Mouse (Mus musculus): ENCODE measurements around the gene Dst. TPM values are rescaled to one million over a fixed set of nuclear protein-coding genes. Genes with fewer than 3 reads are reported as not detected.
"Not testable (repeated sequence)": the region's sequence is repeated elsewhere in the genome, so short reads cannot be mapped to it uniquely, and the experiment has no call there.

Gene Dst
- polyA plus RNA-seq, 1 experiment from 2014 or later = 11.3 TPM

DNA sequence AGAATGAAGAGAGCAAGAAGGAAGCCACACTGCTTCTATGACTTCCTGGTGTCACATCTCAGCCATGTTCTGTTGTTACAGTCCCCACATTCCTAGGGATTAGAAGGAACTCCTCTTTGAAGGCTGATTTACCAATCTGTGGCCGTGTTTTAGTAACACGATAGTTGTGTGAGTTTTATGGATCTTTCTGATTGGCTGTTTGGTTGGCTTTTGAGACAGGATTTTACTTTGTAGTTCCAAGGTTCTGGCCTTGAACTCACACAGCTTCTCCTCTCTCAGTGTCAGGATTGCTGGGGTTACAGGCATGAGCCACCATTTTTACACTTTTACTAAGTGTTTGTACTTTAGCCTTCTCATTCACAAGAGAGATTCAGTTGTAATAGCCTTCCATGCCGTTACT is 155.9 kb downstream of the Dst start:
- H3K27ac ChIP-seq = 0 out of 2 replicates have a peak overlapping the region, but pooled peaks have one; percentile 20
- H3K4me1 ChIP-seq = peaks cover 47% of the 10 kb centered on the region
- no peaks in the 10 kb centered on the region for H3K9me3 ChIP-seq
- 79% methylated on average over 3 of the region's 3 CpGs for WGBS
- H3K4me3 ChIP-seq = no peak overlapping the region
- H3K36me3 ChIP-seq (replicated peaks) = no peaks in the 10 kb centered on the region
- no peaks in the 10 kb centered on the region for H3K27me3 ChIP-seq (ENCODE audit: poor library complexity, severe bottlenecking)
- no peak for DNase-seq (ENCODE audit: extremely low spot score, low spot score)

DNA sequence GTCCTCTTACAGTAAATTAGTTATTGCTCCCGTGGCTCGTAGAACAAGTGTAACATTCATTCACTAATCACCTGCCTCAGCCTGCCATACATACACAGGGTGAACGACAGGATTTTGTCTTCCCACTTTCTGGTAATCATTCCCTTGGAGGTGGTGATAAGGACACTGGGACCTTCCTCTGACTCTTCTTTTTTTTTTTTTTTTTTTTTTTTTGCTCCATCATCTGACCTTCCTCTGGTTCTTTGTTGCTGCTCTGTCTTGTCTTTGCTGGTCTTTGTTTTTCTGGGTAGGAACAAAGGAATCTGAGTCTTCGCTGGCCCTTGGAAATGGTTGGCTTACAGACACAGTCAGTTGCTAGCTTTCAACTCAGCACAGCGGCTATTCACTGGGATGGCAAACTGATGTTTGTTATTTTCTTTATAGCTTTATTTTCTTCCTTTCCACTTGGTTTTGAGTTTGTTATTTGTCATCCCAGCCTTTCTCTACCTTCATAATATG is 157.6 kb downstream of the Dst start:
- DNase-seq (ENCODE audit: extremely low spot score, low spot score) = no peak
- H3K9me3 ChIP-seq = no peaks in the 10 kb centered on the region
- no peak overlapping the region for H3K27ac ChIP-seq
- WGBS = 89% methylated on average over 5 of the region's 5 CpGs
- peaks cover 32% of the 10 kb centered on the region for H3K4me1 ChIP-seq
- H3K27me3 ChIP-seq (ENCODE audit: poor library complexity, severe bottlenecking) = no peaks in the 10 kb centered on the region
- no peaks in the 10 kb centered on the region for H3K36me3 ChIP-seq (replicated peaks)
- H3K4me3 ChIP-seq = no peak overlapping the region

DNA sequence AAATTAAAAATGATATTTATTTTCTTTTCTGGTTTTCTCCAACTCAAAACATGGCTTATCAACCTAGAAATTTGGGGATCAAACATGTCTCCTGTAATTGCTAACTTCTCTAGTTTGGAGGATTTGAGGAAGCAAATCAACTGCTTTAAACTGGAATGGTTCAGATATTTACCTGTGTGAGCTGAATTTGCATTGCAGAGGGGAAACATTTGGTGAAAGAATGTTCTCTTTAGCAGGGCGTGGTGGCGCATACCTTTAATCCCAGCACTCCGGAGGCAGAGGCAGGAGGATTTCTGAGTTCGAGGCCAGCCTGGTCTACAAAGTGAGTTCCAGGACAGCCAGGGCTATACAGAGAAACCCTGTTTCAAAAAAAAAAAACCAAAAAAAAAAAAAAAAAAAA is 158.4 kb downstream of the Dst start:
- 94% methylated on average over 4 of the region's 4 CpGs for WGBS
- not testable (repeated sequence) for DNase-seq (ENCODE audit: extremely low spot score, low spot score); H3K9me3 ChIP-seq

DNA sequence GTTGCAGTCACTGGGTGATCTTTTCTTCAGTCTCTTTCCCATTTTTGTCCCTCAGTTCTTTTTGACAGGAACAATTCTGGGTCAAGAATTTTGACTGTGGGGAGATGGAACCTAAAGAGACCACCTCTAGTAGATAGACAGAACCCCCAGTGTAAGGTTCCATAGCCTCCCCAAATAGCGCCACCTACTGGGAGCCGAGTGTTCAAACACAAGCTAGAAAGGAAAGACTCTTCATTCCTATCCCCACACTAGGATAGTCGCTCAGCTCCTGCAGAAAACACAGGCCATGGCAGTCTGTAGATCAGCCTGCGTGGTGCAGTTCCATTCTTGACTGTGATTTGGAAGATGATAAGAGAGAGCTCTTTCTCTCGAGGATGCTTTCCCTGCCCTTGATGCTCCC is 160.3 kb downstream of the Dst start:
- Histone ChIP-seq H3K4me3 (no peak overlapping the region), H3K36me3 (replicated peaks) (no peaks in the 10 kb centered on the region), H3K27me3 (ENCODE audit: poor library complexity, severe bottlenecking) (no peaks in the 10 kb centered on the region), H3K9me3 (no peaks in the 10 kb centered on the region), H3K4me1 (peaks cover 12% of the 10 kb centered on the region), H3K27ac (no peak overlapping the region)
- no peak for DNase-seq (ENCODE audit: extremely low spot score, low spot score)
- 62% methylated on average over 5 of the region's 5 CpGs for WGBS

More for the DNA sequence above, 158.4 kb downstream of the Dst start:
- H3K4me3 ChIP-seq; H3K36me3 ChIP-seq (replicated peaks); H3K27ac ChIP-seq; H3K27me3 ChIP-seq (ENCODE audit: poor library complexity, severe bottlenecking): not testable (repeated sequence)
- peaks cover 24% of the 10 kb centered on the region for H3K4me1 ChIP-seq

DNA sequence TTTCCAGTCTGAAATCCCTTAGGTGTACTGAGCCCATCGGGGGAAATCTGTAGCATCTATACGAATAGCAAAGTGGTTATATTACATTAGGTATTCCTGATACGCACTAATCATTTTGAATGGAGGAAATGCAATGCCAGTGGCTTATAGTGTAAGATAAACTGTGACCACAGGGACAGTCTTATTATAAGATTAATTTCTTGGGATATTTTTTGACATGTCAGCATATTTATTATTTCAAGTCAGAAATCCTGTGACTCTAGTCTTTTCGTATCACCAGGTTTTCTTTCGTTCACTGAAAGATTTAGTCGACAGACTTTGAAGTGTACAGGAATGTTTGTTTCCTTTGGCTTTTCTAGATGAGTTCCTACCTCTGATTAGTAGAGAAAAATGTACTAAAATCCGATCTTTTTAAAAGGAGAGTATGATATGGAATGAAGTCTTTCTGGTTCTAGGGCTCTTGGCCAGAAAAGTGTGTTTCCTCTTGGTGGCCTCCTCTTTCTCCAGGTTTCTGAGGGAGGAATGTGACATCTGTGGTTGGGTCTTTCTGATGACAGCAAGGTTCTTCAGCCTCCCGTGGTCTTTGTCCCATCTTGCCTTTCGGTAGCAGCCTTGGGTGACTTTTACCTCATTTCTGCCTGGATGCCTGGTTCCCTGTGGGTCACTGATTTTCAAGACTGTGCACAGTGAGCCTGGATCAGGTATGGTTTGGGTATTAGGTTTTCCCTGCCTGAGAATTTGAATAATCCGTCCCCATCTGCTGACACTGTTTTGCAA is 161.7 kb downstream of the Dst start:
- Histone ChIP-seq H3K27me3 (ENCODE audit: poor library complexity, severe bottlenecking) (no peaks in the 10 kb centered on the region), H3K9me3 (no peaks in the 10 kb centered on the region), H3K36me3 (replicated peaks) (no peaks in the 10 kb centered on the region), H3K4me3 (no peak overlapping the region), H3K27ac (no peak overlapping the region), H3K4me1 (peaks cover 16% of the 10 kb centered on the region)
- 93% methylated on average over 10 of the region's 10 CpGs for WGBS
- DNase-seq (ENCODE audit: extremely low spot score, low spot score) = no peak

DNA sequence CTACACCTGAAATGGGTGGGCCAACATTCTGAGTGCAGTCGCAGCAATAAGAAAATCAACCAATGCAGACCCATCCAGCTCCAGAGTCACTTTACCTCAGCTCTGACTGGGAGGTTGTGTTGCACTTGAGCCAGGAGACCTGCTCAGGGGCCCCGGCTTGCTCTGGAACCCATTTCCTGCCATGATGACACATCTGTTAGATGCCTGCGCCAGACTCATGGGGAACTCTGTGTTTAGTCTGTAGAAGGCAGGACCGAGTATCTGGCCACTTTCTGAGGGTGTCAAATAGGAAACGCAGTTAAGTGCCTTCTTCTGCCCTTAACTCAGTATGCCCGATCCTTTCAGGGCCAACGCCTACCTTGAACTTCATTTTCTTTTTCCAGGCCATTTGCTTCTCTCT is 162.4 kb downstream of the Dst start:
- H3K4me3 ChIP-seq = no peak overlapping the region
- no peak for DNase-seq (ENCODE audit: extremely low spot score, low spot score)
- H3K9me3 ChIP-seq = no peaks in the 10 kb centered on the region
- no peaks in the 10 kb centered on the region for H3K27me3 ChIP-seq (ENCODE audit: poor library complexity, severe bottlenecking)
- no peaks in the 10 kb centered on the region for H3K36me3 ChIP-seq (replicated peaks)
- whole genome bisulfite sequencing = 84% methylated on average over 7 of the region's 7 CpGs
- H3K27ac ChIP-seq = no peak overlapping the region
- H3K4me1 ChIP-seq = peaks cover 24% of the 10 kb centered on the region

DNA sequence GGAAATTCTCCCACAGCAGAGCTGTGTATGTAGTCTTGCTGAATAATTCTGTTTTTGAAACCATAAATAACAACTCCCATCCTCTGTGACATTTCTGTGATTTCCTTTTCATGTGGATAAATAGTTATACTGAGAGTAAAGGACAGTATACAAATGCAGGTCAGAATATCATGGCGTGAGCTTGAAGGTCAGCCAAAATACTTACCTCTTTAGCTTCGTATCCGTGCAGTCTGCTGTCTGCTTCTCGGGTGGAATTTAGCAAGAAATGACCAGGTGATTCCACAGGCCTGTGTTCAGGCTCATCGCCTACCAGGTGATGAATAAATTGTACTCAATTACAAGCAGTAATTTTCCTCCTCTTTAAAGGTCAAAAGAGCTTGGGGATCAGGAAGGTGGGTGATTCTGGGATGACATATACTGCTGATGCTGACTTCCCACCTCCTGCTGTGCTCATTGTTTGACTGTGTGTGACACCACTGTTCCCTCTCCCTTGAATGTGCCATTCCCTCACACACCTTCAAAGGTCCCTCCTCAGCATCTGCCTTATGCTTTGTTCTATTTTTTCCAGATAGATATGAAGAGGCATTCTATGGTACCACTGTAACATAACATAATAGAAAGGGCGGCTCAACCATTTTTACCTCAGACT is 163.1 kb downstream of the Dst start:
- 82% methylated on average over 6 of the region's 6 CpGs for WGBS
- peaks cover 24% of the 10 kb centered on the region for H3K4me1 ChIP-seq
- H3K9me3 ChIP-seq = no peaks in the 10 kb centered on the region
- no peaks in the 10 kb centered on the region for H3K36me3 ChIP-seq (replicated peaks)
- no peak for DNase-seq (ENCODE audit: extremely low spot score, low spot score)
- no peaks in the 10 kb centered on the region for H3K27me3 ChIP-seq (ENCODE audit: poor library complexity, severe bottlenecking)
- no peak overlapping the region for H3K27ac ChIP-seq
- H3K4me3 ChIP-seq = no peak overlapping the region

DNA sequence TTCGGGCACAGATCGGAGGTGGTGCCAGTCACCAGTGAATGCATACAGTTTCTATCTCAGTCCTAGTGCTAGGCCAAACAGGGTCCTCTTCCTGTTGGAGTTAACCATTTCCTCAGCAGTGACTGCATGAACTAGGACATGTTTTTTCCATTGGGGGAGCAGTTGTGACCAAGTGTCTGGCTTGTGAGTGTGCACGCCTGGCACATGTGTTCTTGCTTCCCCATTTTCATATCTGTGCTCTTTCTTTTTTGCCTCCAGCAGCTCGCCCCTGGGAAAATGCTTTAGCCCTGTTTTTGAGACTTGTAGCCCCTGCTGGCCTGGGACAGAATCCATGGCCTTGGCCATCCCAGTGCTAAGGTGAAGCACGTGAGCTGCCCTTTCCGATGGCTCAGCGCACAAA is 164.2 kb downstream of the Dst start:
- no peaks in the 10 kb centered on the region for H3K27me3 ChIP-seq (ENCODE audit: poor library complexity, severe bottlenecking)
- H3K4me3 ChIP-seq = no peak overlapping the region
- H3K27ac ChIP-seq = no peak overlapping the region
- WGBS = 84% methylated on average over 7 of the region's 7 CpGs
- peaks cover 34% of the 10 kb centered on the region for H3K4me1 ChIP-seq
- no peaks in the 10 kb centered on the region for H3K36me3 ChIP-seq (replicated peaks)
- H3K9me3 ChIP-seq = no peaks in the 10 kb centered on the region
- DNase-seq (ENCODE audit: extremely low spot score, low spot score) = no peak

DNA sequence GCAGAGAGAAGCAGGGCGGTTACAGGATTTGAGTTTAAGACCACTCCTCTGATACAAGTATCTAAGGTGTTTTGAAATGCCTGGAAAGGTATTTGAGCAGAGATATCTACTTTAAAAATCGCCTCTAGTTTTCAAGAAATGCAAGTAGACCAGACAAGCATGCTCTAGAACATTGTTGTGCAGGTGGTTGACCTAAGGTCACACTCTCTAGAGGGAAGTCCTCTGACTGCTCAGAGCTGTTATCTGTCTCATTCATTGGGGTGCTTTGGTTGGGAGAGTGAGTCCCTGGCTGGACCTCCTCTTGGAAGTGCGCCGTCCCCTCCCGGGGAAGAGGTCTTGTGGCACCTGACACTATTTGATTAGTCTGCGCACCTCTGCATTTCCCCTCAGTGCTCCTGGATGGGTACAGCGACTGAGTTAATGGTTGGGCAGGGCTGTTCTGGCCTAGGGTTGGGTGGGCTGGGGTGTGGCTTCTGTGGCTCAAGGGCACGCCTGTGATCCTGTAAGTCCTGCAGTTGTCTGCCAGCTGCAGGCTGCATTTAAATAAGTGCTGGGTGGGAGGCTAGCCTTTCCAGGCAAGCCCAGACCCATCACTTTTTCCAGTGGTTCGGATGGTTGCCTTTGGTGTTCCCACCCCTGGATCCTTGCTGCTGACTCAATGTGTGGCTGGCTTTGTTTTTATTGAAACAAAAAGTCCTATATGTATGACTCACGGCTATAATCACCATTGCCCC is 165.6 kb downstream of the Dst start:
- H3K36me3 ChIP-seq (replicated peaks) = no peaks in the 10 kb centered on the region
- DNase-seq (ENCODE audit: extremely low spot score, low spot score) = no peak
- no peaks in the 10 kb centered on the region for H3K27me3 ChIP-seq (ENCODE audit: poor library complexity, severe bottlenecking)
- WGBS = 35% methylated on average over 10 of the region's 10 CpGs
- no peaks in the 10 kb centered on the region for H3K9me3 ChIP-seq
- H3K4me3 ChIP-seq = no peak overlapping the region
- no peak overlapping the region for H3K27ac ChIP-seq
- peaks cover 37% of the 10 kb centered on the region for H3K4me1 ChIP-seq

DNA sequence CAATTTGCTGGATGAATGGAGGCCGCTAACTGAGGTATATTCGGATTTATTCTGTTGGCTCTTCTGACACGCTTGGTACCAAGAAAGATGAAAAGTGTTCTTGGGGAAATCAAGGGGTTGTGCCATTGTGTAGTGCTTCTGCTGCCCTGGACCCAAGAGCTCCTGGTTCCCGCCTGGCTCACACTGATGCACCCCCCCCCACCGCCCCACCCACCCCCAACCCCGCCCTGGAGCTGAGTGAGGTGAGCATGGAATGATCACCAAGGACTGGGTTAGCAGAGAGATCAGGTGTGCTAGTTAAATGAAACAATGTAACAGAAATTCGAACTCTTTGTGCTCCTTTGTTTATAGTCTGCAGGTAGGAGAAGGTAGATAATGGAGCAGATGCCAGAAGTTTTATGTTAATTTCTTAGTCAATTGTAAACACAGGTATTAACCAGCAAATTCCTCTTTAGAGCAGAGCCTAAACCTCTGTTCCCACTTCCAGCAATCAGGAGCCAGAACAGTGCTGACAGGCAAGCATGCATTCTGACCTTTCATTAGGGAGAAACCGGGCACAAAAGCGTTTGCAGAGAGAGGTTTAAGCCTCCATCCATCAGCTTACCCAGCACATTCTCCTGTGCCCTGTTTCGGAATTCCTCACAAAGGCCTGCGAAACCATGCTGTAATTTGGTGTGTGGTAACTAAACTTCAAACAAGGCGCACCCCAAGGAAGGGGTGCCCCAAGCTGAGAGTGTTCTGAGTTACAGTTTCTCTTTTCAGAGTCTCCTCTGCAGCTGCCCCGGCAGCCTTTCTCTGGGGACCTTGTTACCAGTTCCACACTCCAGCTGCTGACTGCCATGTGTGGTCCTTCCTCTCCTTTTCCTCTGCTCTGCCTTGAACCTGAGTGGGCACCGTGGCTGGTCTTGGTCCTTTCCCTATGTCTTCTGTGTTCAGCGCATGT is 166.5 kb downstream of the Dst start:
- 12% methylated on average over 15 of the region's 15 CpGs for WGBS
- Histone ChIP-seq H3K4me3 (0 out of 2 replicates have a peak overlapping the region, but pooled peaks have one; percentile 10), H3K9me3 (no peaks in the 10 kb centered on the region), H3K36me3 (replicated peaks) (no peaks in the 10 kb centered on the region), H3K27ac (peak overlapping the region; percentile 62), H3K4me1 (peaks cover 37% of the 10 kb centered on the region), H3K27me3 (ENCODE audit: poor library complexity, severe bottlenecking) (no peaks in the 10 kb centered on the region)
- peak; percentile 28 for DNase-seq (ENCODE audit: extremely low spot score, low spot score)

DNA sequence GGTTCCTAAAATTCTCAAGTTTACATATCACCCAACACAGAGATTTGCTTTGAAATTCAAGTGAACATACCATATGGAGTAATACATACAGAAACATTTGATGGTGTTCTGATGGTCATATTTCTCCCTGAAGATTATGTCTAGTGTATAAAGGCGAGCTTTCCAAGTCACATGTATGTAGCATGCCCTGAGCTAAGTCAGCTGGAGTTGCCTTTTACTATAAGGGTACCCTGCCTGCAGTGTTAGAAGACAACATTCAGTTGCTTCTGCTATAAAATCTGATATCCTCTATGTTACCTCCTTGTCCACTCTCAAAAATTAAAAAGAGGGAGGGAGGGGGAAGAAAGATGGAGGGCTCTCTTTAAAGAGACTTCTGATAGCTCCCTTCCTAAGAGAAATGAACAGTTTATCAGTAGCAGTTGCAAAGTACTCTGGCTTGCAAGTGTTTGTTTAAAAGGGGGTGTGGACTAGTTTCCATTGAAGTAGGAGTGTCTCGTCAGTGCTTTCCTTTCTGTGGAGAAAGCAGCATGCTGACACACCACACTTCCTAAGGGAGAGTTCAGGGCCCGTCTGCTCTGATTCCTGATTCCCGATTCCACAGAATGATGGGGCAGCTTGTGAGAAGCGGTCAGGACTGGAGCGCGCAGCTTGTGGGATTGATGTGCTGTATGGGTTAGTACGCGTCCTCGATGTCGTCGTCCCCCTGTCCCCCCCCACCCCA is 168.8 kb downstream of the Dst start:
- no peak for DNase-seq (ENCODE audit: extremely low spot score, low spot score)
- 7% methylated on average over 12 of the region's 12 CpGs for WGBS
- Histone ChIP-seq H3K9me3 (no peaks in the 10 kb centered on the region), H3K4me3 (peak overlapping the region; percentile 27), H3K4me1 (peaks cover 37% of the 10 kb centered on the region), H3K27me3 (ENCODE audit: poor library complexity, severe bottlenecking) (no peaks in the 10 kb centered on the region), H3K36me3 (replicated peaks) (no peaks in the 10 kb centered on the region), H3K27ac (0 out of 2 replicates have a peak overlapping the region, but pooled peaks have one; percentile 25)
